ENCODE assay signal across 12 mouse cellular contexts in genomic region chr9:49722765-49723164, GRCm38 (mm10).
A peak's percentile ranks its signal among the peaks of the same experiment; 100 is the strongest.
DNase-seq lines count a peak whose midpoint lies in the region; ATAC-seq and TF ChIP-seq lines count a peak whose summit lies in the region.
"Had no signal": no experiment of that assay in that cellular context is flagged by ENCODE, and none has a peak within 500 bp of the region (broad histone marks: within the 10 kb centered on the region; RNA-seq: fewer than 3 reads in every experiment).

No protein-coding gene starts in this region.

- H3K9ac ChIP-seq in heart, embryonic 12.5 days, result no peak overlapping the region
- H3K9ac ChIP-seq: embryonic facial prominence, embryonic 12.5 days had no signal

- no peak overlapping the region for H3K4me3 ChIP-seq in kidney, adult 2 months (ENCODE audit: insufficient read depth, low read depth, low read length)
- H3K4me3 ChIP-seq in heart, embryonic 12.5 days, result no peak overlapping the region
- H3K4me3 ChIP-seq: embryonic facial prominence, embryonic 12.5 days; midbrain, embryonic 10.5 days had no signal

- intact Hi-C loops in left cerebral cortex, postnatal 36 days (cut with DNase I), result loop anchor here (5.0 kb wide), 1 partner anchor 75 kb away; the partner anchor contains the start of gene Ncam1

- WGBS in kidney, adult 2 months, result 89% methylated on average over 5 of the region's 5 CpGs
- 74% methylated on average over 5 of the region's 5 CpGs for whole genome bisulfite sequencing in heart, embryonic 12.5 days

- no peak overlapping the region for H3K4me2 ChIP-seq in heart, embryonic 12.5 days
- H3K4me2 ChIP-seq: embryonic facial prominence, embryonic 12.5 days had no signal

- peak; percentile 77 for DNase-seq in Muller cell, postnatal 12 days (ENCODE audit: inconsistent ontology term)
- DNase-seq in frontal cortex, postnatal 14 days (ENCODE audit: low spot score in 2 of 2), result peak; percentile 33 to 37
- DNase-seq in left cerebral cortex, postnatal 36 days (ENCODE audit: low spot score in 2 of 2), result peak; percentile 75 to 79
- no peak for DNase-seq in adrenal gland, adult 18-20 months (ENCODE audit: low spot score in 2 of 2)
- DNase-seq in gastrocnemius, postnatal 25 days, result no peak
- no peak for DNase-seq in kidney, adult 2 months
- DNase-seq: adrenal gland, postnatal 14 days had no signal

- H3K36me3 ChIP-seq in kidney, adult 2 months (ENCODE audit: control insufficient read depth, insufficient read depth, low read length), result no peaks in the 10 kb centered on the region
- no peaks in the 10 kb centered on the region for H3K36me3 ChIP-seq in heart, embryonic 12.5 days
- H3K36me3 ChIP-seq: embryonic facial prominence, embryonic 12.5 days; midbrain, embryonic 10.5 days had no signal

- TF ChIP-seq CTCF in kidney, adult 2 months (conservative IDR thresholded peaks at IDR 0.05; ENCODE audit: insufficient read depth, insufficient read length, low read depth, low read length), result no peak

- H3K27ac ChIP-seq in kidney, adult 2 months (ENCODE audit: insufficient read depth, low read depth, low read length), result no peak overlapping the region
- no peak overlapping the region for H3K27ac ChIP-seq in heart, embryonic 12.5 days (ENCODE audit: poor library complexity, severe bottlenecking)
- H3K27ac ChIP-seq: embryonic facial prominence, embryonic 12.5 days; midbrain, embryonic 10.5 days had no signal

- no peaks in the 10 kb centered on the region for H3K4me1 ChIP-seq in kidney, adult 2 months (ENCODE audit: control insufficient read depth, insufficient read depth, low read length)
- peaks cover 5% of the 10 kb centered on the region; the same call in 1 of the 2 replicates for H3K4me1 ChIP-seq in heart, embryonic 12.5 days (replicated peaks)
- H3K4me1 ChIP-seq: embryonic facial prominence, embryonic 12.5 days had no signal

- peak; percentile 86 for ATAC-seq in cerebellum, adult (ENCODE audit: insufficient number of reproducible peaks, low FRiP score, low TSS enrichment)
- ATAC-seq in heart, embryonic 12.5 days (ENCODE audit: insufficient number of reproducible peaks, low FRiP score), result no peak
- ATAC-seq: intestine, embryonic 16.5 days had no signal

- no peaks in the 10 kb centered on the region for H3K9me3 ChIP-seq in heart, embryonic 12.5 days (replicated peaks)
- H3K9me3 ChIP-seq: embryonic facial prominence, embryonic 12.5 days; midbrain, embryonic 10.5 days had no signal

- no peaks in the 10 kb centered on the region for H3K27me3 ChIP-seq in kidney, adult 2 months (replicated peaks; ENCODE audit: control insufficient read depth, insufficient read depth, low read length)
- H3K27me3 ChIP-seq in heart, embryonic 12.5 days (replicated peaks), result no peaks in the 10 kb centered on the region
- H3K27me3 ChIP-seq: embryonic facial prominence, embryonic 12.5 days had no signal

- no peak for TF ChIP-seq POLR2A in kidney, adult 2 months (IDR thresholded peaks at IDR 0.05; ENCODE audit: low read depth, low read length)

Comparison
In these comparisons a context has a peak if more than half of its experiments do, and no peak if none do; other contexts are left out.
1. DNase-seq: peak in Muller cell, postnatal 12 days (single experiment), frontal cortex, postnatal 14 days (2 of 2) and left cerebral cortex, postnatal 36 days (2 of 2); none in adrenal gland, adult 18-20 months (0 of 2), gastrocnemius, postnatal 25 days (single experiment) and kidney, adult 2 months (single experiment).